Mouse (Mus musculus) adrenal gland, postnatal 10 days (tissue): Measurements from ENCODE around the gene Tubg2. TPM values are rescaled to one million over a fixed set of nuclear protein-coding genes. Genes with fewer than 3 reads are reported as not detected.
"Not testable (repeated sequence)": the region's sequence is repeated elsewhere in the genome, so short reads cannot be mapped to it uniquely, and the experiment has no call there.

ENCODE experiments used
- DNase-seq: peaks from one replicate; pipeline ENCODE4 v3.0.0; 2021; ENCODE audit warnings: mixed read lengths
- total RNA-seq, 2 experiments: library from RNA; stranded (reverse); gene quantifications; 2 replicates each; pipeline ENCODE4 v1.2.3; 2021

Gene Tubg2
- total RNA-seq, 2 experiments from 2014 or later, result 6.9 to 7.2 TPM

GRCm38 (mm10) chr11:101138536-101139181, 17.0 kb upstream of the Tubg2 start:
- peak; percentile 61 for DNase-seq

- DNase-seq, result no peak
These were observed 15.4 kb upstream of the Tubg2 start for GRCm38 (mm10) chr11:101140164-101140819.

GRCm38 (mm10) chr11:101141088-101141487, 14.6 kb upstream of the Tubg2 start:
- no peak for DNase-seq

GRCm38 (mm10) chr11:101142215-101142967, 13.3 kb upstream of the Tubg2 start:
- DNase-seq, result no peak

- DNase-seq, result peak; percentile 47
These were observed 12.1 kb upstream of the Tubg2 start for GRCm38 (mm10) chr11:101143338-101144225.

- no peak for DNase-seq
These were observed 9.3 kb upstream of the Tubg2 start for GRCm38 (mm10) chr11:101146377-101146776.

- DNase-seq, result no peak
These were observed 7.0 kb upstream of the Tubg2 start for GRCm38 (mm10) chr11:101148751-101149150.

GRCm38 (mm10) chr11:101149178-101150105, 6.3 kb upstream of the Tubg2 start:
- DNase-seq, result peak; percentile 67

- no peak for DNase-seq
These were observed 4.6 kb upstream of the Tubg2 start for GRCm38 (mm10) chr11:101151063-101151462.

- no peak for DNase-seq
These were observed 2.9 kb upstream of the Tubg2 start for GRCm38 (mm10) chr11:101152825-101153224.

GRCm38 (mm10) chr11:101154648-101155047, 1.1 kb upstream of the Tubg2 start:
- no peak for DNase-seq

GRCm38 (mm10) chr11:101155151-101155550, 556 bp upstream of the Tubg2 start:
- DNase-seq, result no peak

- not testable (repeated sequence) for DNase-seq
These were observed 4.4 kb downstream of the Tubg2 start for GRCm38 (mm10) chr11:101160151-101160550.

- DNase-seq, result not testable (repeated sequence)
These were observed 5.3 kb downstream of the Tubg2 start for GRCm38 (mm10) chr11:101160981-101161505.

GRCm38 (mm10) chr11:101161551-101161950, 5.8 kb downstream of the Tubg2 start:
- no peak for DNase-seq

- DNase-seq, result peak; percentile 52
These were observed 6.6 kb downstream of the Tubg2 start for GRCm38 (mm10) chr11:101162301-101162700.

- DNase-seq, result peak; percentile 78
These were observed 7.1 kb downstream of the Tubg2 start for GRCm38 (mm10) chr11:101162772-101163171.

GRCm38 (mm10) chr11:101163476-101164350, 8.0 kb downstream of the Tubg2 start:
- DNase-seq, result no peak

- no peak for DNase-seq
These were observed 8.6 kb downstream of the Tubg2 start for GRCm38 (mm10) chr11:101164351-101164665.
